Mouse (Mus musculus) limb, embryonic 14.5 days (tissue): ENCODE data around the gene Scd4. TPM values are rescaled to one million over a fixed set of nuclear protein-coding genes. Genes with fewer than 3 reads are reported as not detected.

Source experiments
- ATAC-seq: fragments of 200-750 bp; cut with Nextera tagmentation; 2 replicates; pipeline ENCODE4 v1.8.0; 2017; ENCODE audit warnings: low read depth, moderate number of reproducible peaks, moderate TSS enrichment; ENCODE audit not compliant: low FRiP score
- DNase-seq: peaks from one replicate; pipeline ENCODE4 v3.0.0-alpha.2; 2015; ENCODE audit warnings: low spot score
- H3K27ac ChIP-seq: fragments of 300-500 bp; sonication (generic); replicated peaks from 2 replicates; pipeline ENCODE4 v1.5.1; 2014; ENCODE audit warnings: low read depth, mild to moderate bottlenecking, low read length, moderate library complexity, mixed read lengths
- H3K27me3 ChIP-seq: fragments of 300-500 bp; sonication (generic); 2 replicates; pipeline ENCODE4 v1.6.1; 2014; ENCODE audit warnings: low read length, mixed read lengths; ENCODE audit not compliant: control insufficient read depth, insufficient read depth
- H3K36me3 ChIP-seq: fragments of 300-500 bp; sonication (generic); 2 replicates; pipeline ENCODE4 v1.6.1; 2014; ENCODE audit warnings: mild to moderate bottlenecking, low read length, moderate library complexity, mixed read lengths; ENCODE audit not compliant: control insufficient read depth, insufficient read depth
- H3K4me1 ChIP-seq: fragments of 300-500 bp; sonication (generic); 2 replicates; pipeline ENCODE4 v1.6.1; 2014; ENCODE audit warnings: antibody characterized with exemption, low read length, mixed read lengths; ENCODE audit not compliant: control insufficient read depth, insufficient read depth
- H3K4me2 ChIP-seq: fragments of 300-500 bp; sonication (generic); replicated peaks from 2 replicates; pipeline ENCODE4 v1.6.1; 2014; ENCODE audit warnings: low read depth, mild to moderate bottlenecking, low read length, moderate library complexity; ENCODE audit not compliant: severe bottlenecking
- H3K4me3 ChIP-seq: fragments of 300-500 bp; sonication (generic); replicated peaks from 2 replicates; pipeline ENCODE4 v1.5.1; 2014; ENCODE audit warnings: low read length
- H3K9ac ChIP-seq: fragments of 300-500 bp; sonication (generic); 2 replicates; pipeline ENCODE4 v1.6.1; 2014; ENCODE audit warnings: mild to moderate bottlenecking, low read depth, low read length, moderate library complexity; ENCODE audit not compliant: severe bottlenecking
- H3K9me3 ChIP-seq: fragments of 300-500 bp; sonication (generic); 2 replicates; pipeline ENCODE4 v1.6.1; 2016; ENCODE audit warnings: low read length; ENCODE audit not compliant: control insufficient read depth
- POLR2A ChIP-seq: fragments of 200-500 bp; IDR thresholded peaks from 2 replicates; pipeline ENCODE4 v1.8.0; 2012; ENCODE audit warnings: inconsistent platforms, mild to moderate bottlenecking, moderate library complexity, borderline replicate concordance; ENCODE audit not compliant: insufficient read depth, insufficient read length; ENCODE audit errors: extremely low read depth
- WGBS: fragments of 180-500 bp; shearing (Covaris S2); extraction: QIAGEN DNeasy Blood & Tissue Kit; methylation state at CpG from one replicate; pipeline ENCODE4 v1.1.7; 2014; 5-methylcytosine and 5-hydroxymethylcytosine counted together
- polyA plus RNA-seq, 2 experiments: library from polyadenylated mRNA; depleted of rRNA in 1 of 2; stranded (reverse) in 1 of 2; unstranded in 1 of 2; fragments of >200 nt; fragmentation: Nextera tagmentation in 1 of 2; extraction: Ambion mirVana in 1 of 2; gene quantifications; 2 replicates each; pipeline versions ENCODE4 v1.2.1 to v1.2.3; 2012 to 2014

Scd4 gene
- polyA plus RNA-seq, 2 experiments: 0.12 to 0.80 TPM

GRCm38 (mm10) chr19:44285554-44285953 is 47.3 kb upstream of the Scd4 start:
- 89% methylated on average over 8 of the region's 8 CpGs for WGBS
- no peak overlapping the region for H3K4me2 ChIP-seq
- no peak overlapping the region for H3K4me3 ChIP-seq
- no peak overlapping the region for H3K27ac ChIP-seq
- no peak overlapping the region for H3K9ac ChIP-seq
- no peaks in the 10 kb centered on the region for H3K9me3 ChIP-seq
- DNase-seq (no peak), ATAC-seq (no peak)
- peaks cover 47% of the 10 kb centered on the region for H3K4me1 ChIP-seq
- TF ChIP-seq POLR2A: no peak
- no peaks in the 10 kb centered on the region for H3K36me3 ChIP-seq
- H3K27me3 ChIP-seq: no peaks in the 10 kb centered on the region

- peaks cover 42% of the 10 kb centered on the region for H3K4me1 ChIP-seq
- ATAC-seq (no peak), DNase-seq (no peak)
- no peak overlapping the region for H3K9ac ChIP-seq
- H3K4me3 ChIP-seq: no peak overlapping the region
- no peaks in the 10 kb centered on the region for H3K9me3 ChIP-seq
- WGBS: 51% methylated on average over 2 of the region's 2 CpGs
- no peak for TF ChIP-seq POLR2A
- no peaks in the 10 kb centered on the region for H3K36me3 ChIP-seq
- H3K27ac ChIP-seq: no peak overlapping the region
- no peak overlapping the region for H3K4me2 ChIP-seq
- no peaks in the 10 kb centered on the region for H3K27me3 ChIP-seq
These were observed 46.8 kb upstream of the Scd4 start for GRCm38 (mm10) chr19:44286109-44286508.

- no peaks in the 10 kb centered on the region for H3K9me3 ChIP-seq
- no peak overlapping the region for H3K27ac ChIP-seq
- H3K4me1 ChIP-seq: peaks cover 34% of the 10 kb centered on the region
- H3K4me2 ChIP-seq: no peak overlapping the region
- WGBS: 75% methylated on average over 10 of the region's 11 CpGs
- no peak overlapping the region for H3K9ac ChIP-seq
- ATAC-seq (no peak), DNase-seq (no peak)
- H3K4me3 ChIP-seq: no peak overlapping the region
- TF ChIP-seq POLR2A: no peak
- H3K27me3 ChIP-seq: no peaks in the 10 kb centered on the region
- no peaks in the 10 kb centered on the region for H3K36me3 ChIP-seq
These were observed 45.3 kb upstream of the Scd4 start for GRCm38 (mm10) chr19:44287415-44288110.

GRCm38 (mm10) chr19:44292083-44292482 is 40.8 kb upstream of the Scd4 start:
- H3K36me3 ChIP-seq: peaks cover 22% of the 10 kb centered on the region
- H3K4me2 ChIP-seq: no peak overlapping the region
- no peaks in the 10 kb centered on the region for H3K9me3 ChIP-seq
- DNase-seq: no peak
- no peak overlapping the region for H3K4me3 ChIP-seq
- ATAC-seq: no peak
- H3K27ac ChIP-seq: 0 out of 2 replicates have a peak overlapping the region, but pooled peaks have one; percentile 94
- peaks cover 27% of the 10 kb centered on the region for H3K4me1 ChIP-seq
- H3K9ac ChIP-seq: no peak overlapping the region
- TF ChIP-seq POLR2A: no peak
- 84% methylated on average over 2 of the region's 2 CpGs for WGBS
- no peaks in the 10 kb centered on the region for H3K27me3 ChIP-seq

GRCm38 (mm10) chr19:44292483-44292882 is 40.4 kb upstream of the Scd4 start:
- peaks cover 31% of the 10 kb centered on the region for H3K4me1 ChIP-seq
- WGBS: 54% methylated on average over 3 of the region's 3 CpGs
- peak overlapping the region; percentile 94 for H3K27ac ChIP-seq
- no peak for TF ChIP-seq POLR2A
- peak overlapping the region; percentile 96 for H3K4me2 ChIP-seq
- DNase-seq (no peak), ATAC-seq (no peak)
- H3K27me3 ChIP-seq: no peaks in the 10 kb centered on the region
- peaks cover 26% of the 10 kb centered on the region for H3K36me3 ChIP-seq
- peak overlapping the region; percentile 92 for H3K4me3 ChIP-seq
- no peaks in the 10 kb centered on the region for H3K9me3 ChIP-seq
- no peak overlapping the region for H3K9ac ChIP-seq
